Comparison of ENCODE assay signal across 29 mouse cellular contexts in genomic region chr16:8446256-8446655, GRCm38 (mm10). TPM values are rescaled to one million over a fixed set of nuclear protein-coding genes. Genes with fewer than 3 reads are reported as not detected.
DNase-seq lines count a peak whose midpoint lies in the region; ATAC-seq and TF ChIP-seq lines count a peak whose summit lies in the region.
"Had no signal": no experiment of that assay in that cellular context is flagged by ENCODE, and none has a peak within 500 bp of the region (broad histone marks: within the 10 kb centered on the region; RNA-seq: fewer than 3 reads in every experiment).

No protein-coding gene starts in this region.

- WGBS in liver, embryonic 11.5 days, result 87% methylated on average over 6 of the region's 6 CpGs
- WGBS in liver, embryonic 12.5 days (ENCODE audit: insufficient replicate concordance), result 72% methylated on average over 6 of the region's 6 CpGs
- WGBS in intestine, postnatal 0 days, result 50% methylated on average over 6 of the region's 6 CpGs

- H3K9ac ChIP-seq in liver, embryonic 11.5 days (ENCODE audit: low read depth, low read length), result no peak overlapping the region
- no peak overlapping the region for H3K9ac ChIP-seq in liver, embryonic 12.5 days
- H3K9ac ChIP-seq in intestine, postnatal 0 days (ENCODE audit: low read depth, low read length), result no peak overlapping the region
- H3K9ac ChIP-seq: forebrain, embryonic 15.5 days; heart, embryonic 12.5 days; heart, embryonic 15.5 days; hindbrain, embryonic 14.5 days had no signal

- no peak overlapping the region for H3K4me2 ChIP-seq in liver, embryonic 11.5 days
- H3K4me2 ChIP-seq in liver, embryonic 12.5 days, result no peak overlapping the region
- H3K4me2 ChIP-seq in intestine, postnatal 0 days (replicated peaks; ENCODE audit: low read depth), result 0 out of 2 replicates have a peak overlapping the region, but pooled peaks have one; percentile 17
- H3K4me2 ChIP-seq: forebrain, embryonic 15.5 days; heart, embryonic 12.5 days; heart, embryonic 15.5 days; hindbrain, embryonic 14.5 days had no signal

- DNase-seq in heart, adult 11 months, result peak; percentile 73
- DNase-seq in heart, postnatal 10 days, result no peak
- peak; percentile 15 for DNase-seq in liver, embryonic 11.5 days (ENCODE audit: low spot score)
- DNase-seq in embryo, embryonic 10.5 days (ENCODE audit: low spot score), result no peak
- DNase-seq: adrenal gland, adult 2 months; adrenal gland, postnatal 14 days; B cell, adult 2 months; cerebellum, adult 11 months; cerebellum, adult 2 months; cerebellum, adult 9-11 months; cerebellum, postnatal 36 days; gastrocnemius, postnatal 25 days; heart, adult 2 months; heart, postnatal 14 days; heart, postnatal 4 days; kidney, adult 18-20 months had no signal

- no peak overlapping the region for H3K4me3 ChIP-seq in liver, embryonic 11.5 days (ENCODE audit: low read depth, low read length)
- H3K4me3 ChIP-seq in liver, embryonic 12.5 days, result no peak overlapping the region
- H3K4me3 ChIP-seq in intestine, postnatal 0 days (ENCODE audit: low read depth, low read length), result no peak overlapping the region
- H3K4me3 ChIP-seq: forebrain, embryonic 10.5 days; forebrain, embryonic 15.5 days; heart, adult 2 months; heart, embryonic 12.5 days; heart, embryonic 15.5 days had no signal

- no peak overlapping the region for H3K27ac ChIP-seq in liver, embryonic 11.5 days (ENCODE audit: low read depth, low read length)
- H3K27ac ChIP-seq in liver, embryonic 12.5 days, result no peak overlapping the region
- H3K27ac ChIP-seq in intestine, postnatal 0 days (ENCODE audit: low read depth, low read length), result no peak overlapping the region
- H3K27ac ChIP-seq: forebrain, embryonic 10.5 days; forebrain, embryonic 15.5 days; heart, adult 2 months; heart, embryonic 15.5 days; hindbrain, embryonic 14.5 days; hindbrain, postnatal 0 days had no signal

- no peaks in the 10 kb centered on the region for H3K4me1 ChIP-seq in liver, embryonic 11.5 days (replicated peaks; ENCODE audit: control insufficient read depth, insufficient read depth, low read length)
- no peaks in the 10 kb centered on the region for H3K4me1 ChIP-seq in liver, embryonic 12.5 days
- no peaks in the 10 kb centered on the region for H3K4me1 ChIP-seq in intestine, postnatal 0 days (replicated peaks; ENCODE audit: control insufficient read depth, insufficient read depth, low read length)
- H3K4me1 ChIP-seq: forebrain, embryonic 10.5 days; forebrain, embryonic 15.5 days; heart, embryonic 12.5 days; heart, embryonic 15.5 days had no signal

- intact Hi-C loops in heart, postnatal 10 days (cut with DNase I), result no loop called here

- H3K9me3 ChIP-seq in liver, embryonic 11.5 days (ENCODE audit: control insufficient read depth, low read length), result no peaks in the 10 kb centered on the region
- H3K9me3 ChIP-seq in liver, embryonic 12.5 days (replicated peaks), result no peaks in the 10 kb centered on the region
- H3K9me3 ChIP-seq in intestine, postnatal 0 days (ENCODE audit: control insufficient read depth), result no peaks in the 10 kb centered on the region
- H3K9me3 ChIP-seq: forebrain, embryonic 15.5 days; heart, embryonic 12.5 days; heart, embryonic 15.5 days had no signal

- H3K27me3 ChIP-seq in liver, embryonic 11.5 days (replicated peaks; ENCODE audit: control insufficient read depth, insufficient read depth, low read length), result no peaks in the 10 kb centered on the region
- H3K27me3 ChIP-seq in liver, embryonic 12.5 days (replicated peaks), result 0 out of 2 replicates have a peak, but pooled peaks cover 9% of the 10 kb centered on the region
- no peaks in the 10 kb centered on the region for H3K27me3 ChIP-seq in intestine, postnatal 0 days (replicated peaks; ENCODE audit: control insufficient read depth, insufficient read depth, low read length)
- H3K27me3 ChIP-seq: forebrain, embryonic 15.5 days had no signal

- no peaks in the 10 kb centered on the region for H3K36me3 ChIP-seq in liver, embryonic 11.5 days (ENCODE audit: control insufficient read depth, insufficient read depth, low read length)
- no peaks in the 10 kb centered on the region for H3K36me3 ChIP-seq in liver, embryonic 12.5 days
- no peaks in the 10 kb centered on the region for H3K36me3 ChIP-seq in intestine, postnatal 0 days (ENCODE audit: control insufficient read depth, insufficient read depth)
- H3K36me3 ChIP-seq: forebrain, embryonic 10.5 days; forebrain, embryonic 15.5 days; heart, embryonic 12.5 days; heart, embryonic 15.5 days had no signal

- ATAC-seq in liver, embryonic 11.5 days (replicated peaks; ENCODE audit: low FRiP score), result no peak
- ATAC-seq in liver, embryonic 12.5 days, result no peak
- ATAC-seq in intestine, postnatal 0 days, result no peak
- ATAC-seq: forebrain, embryonic 15.5 days; hindbrain, postnatal 0 days; inflammation-experienced regulatory T-cells, adult 6 months had no signal

- no peak for TF ChIP-seq CTCF in intestine, postnatal 0 days (IDR thresholded peaks at IDR 0.05; ENCODE audit: low read depth)

RNA-seq across cellular contexts. Expression of gene Tmem114, which starts 21.3 kb away (rescaled TPM):
- total RNA-seq in heart, postnatal 10 days (2021), result not detected
- not detected in 2 replicates for polyA plus RNA-seq in liver, embryonic 11.5 days (2014; fragmentation: Nextera tagmentation; extraction: Ambion mirVana)
- polyA plus RNA-seq in liver, embryonic 12.5 days (2016; fragmentation: Nextera tagmentation; extraction: Ambion mirVana), result not detected in 2 replicates
- polyA plus RNA-seq in intestine, postnatal 0 days (2015; fragmentation: Nextera tagmentation; extraction: Ambion mirVana), result not detected in 2 replicates
- total RNA-seq: adrenal gland, adult 2 months; adrenal gland, postnatal 14 days; gastrocnemius, adult 8-10 months; gastrocnemius, postnatal 25 days; heart, adult 2 months; heart, postnatal 14 days; heart, postnatal 4 days; MEL had no signal
- polyA plus RNA-seq: adrenal gland, adult 2 months; embryonic facial prominence, embryonic 11.5 days; embryonic facial prominence, embryonic 14.5 days; forebrain, embryonic 15.5 days; heart, adult 2 months; heart, embryonic 12.5 days; heart, embryonic 15.5 days; inflammation-experienced regulatory T-cells, adult 6 months had no signal

RNA-seq across cellular contexts. Expression of gene Mettl22, which starts 24.3 kb away (rescaled TPM):
- total RNA-seq in heart, postnatal 10 days (2021), result 10 to 100 TPM; 28.2 to 30.0 TPM
- polyA plus RNA-seq in liver, embryonic 11.5 days (2014; fragmentation: Nextera tagmentation; extraction: Ambion mirVana), result 21.3 and 22.3 TPM in 2 replicates
- 9.7 and 10.7 TPM in 2 replicates for polyA plus RNA-seq in liver, embryonic 12.5 days (2016; fragmentation: Nextera tagmentation; extraction: Ambion mirVana)
- polyA plus RNA-seq in intestine, postnatal 0 days (2015; fragmentation: Nextera tagmentation; extraction: Ambion mirVana), result 12.3 and 14.8 TPM in 2 replicates

Comparison
In these comparisons a context has a peak if more than half of its experiments do, and no peak if none do; other contexts are left out.
1. DNase-seq: peak in heart, adult 11 months (single experiment) and liver, embryonic 11.5 days (single experiment); none in heart, postnatal 10 days (0 of 2) and embryo, embryonic 10.5 days (single experiment).